Mouse (Mus musculus) urinary bladder, postnatal 25 days (tissue): ENCODE data around the gene Dolk.

Experiments used
- DNase-seq: peaks from one replicate; pipeline ENCODE4 v3.0.0; 2022; ENCODE audit warnings: low spot score

Dolk gene

DNA sequence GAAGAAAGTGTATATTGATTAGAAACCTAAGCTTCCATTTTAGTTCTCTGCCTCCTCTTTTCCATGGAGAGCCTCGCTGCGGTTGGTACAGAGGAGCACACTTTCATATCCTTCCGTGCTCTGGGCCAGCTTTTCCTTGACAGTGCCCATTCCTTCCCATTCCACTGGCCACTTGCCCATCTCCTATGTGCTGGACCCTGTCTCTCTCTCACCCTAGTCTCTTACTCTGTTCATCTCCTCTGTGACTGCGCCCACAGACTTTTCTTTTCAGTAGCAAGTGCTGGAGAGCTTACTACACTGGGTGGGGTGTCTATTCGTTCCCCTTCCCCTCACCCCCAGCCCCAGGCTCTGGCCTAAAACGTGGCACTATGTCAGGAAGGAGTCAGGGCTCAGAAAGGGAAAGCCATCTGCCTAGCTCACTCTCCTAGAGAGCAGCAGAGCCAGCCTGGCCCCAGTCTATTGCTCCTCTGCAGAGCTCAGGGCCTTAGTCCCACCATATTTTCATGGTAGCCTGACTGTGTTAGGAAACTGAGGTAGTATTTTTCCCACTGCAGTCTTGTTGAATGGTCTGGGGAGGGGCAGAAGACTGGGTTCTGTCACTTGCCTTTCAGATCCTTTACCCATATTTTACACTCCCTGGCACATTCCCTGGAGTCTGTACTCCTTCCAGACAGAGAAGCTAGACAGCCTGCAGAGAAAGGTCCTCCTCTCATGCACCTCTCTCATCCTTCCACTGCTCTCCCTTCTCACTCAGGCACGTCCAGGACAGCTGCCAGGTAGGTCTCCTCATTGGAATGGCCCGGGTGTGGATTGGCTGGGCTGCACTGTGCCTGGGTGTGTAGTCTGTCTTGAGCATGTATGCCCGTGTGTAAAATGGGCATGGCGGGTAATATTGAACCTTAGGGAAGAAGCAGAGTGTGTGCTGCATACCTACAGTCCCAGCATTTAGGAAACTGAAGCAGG is 35.7 kb downstream of the Dolk start:
- DNase-seq, result no peak

DNA sequence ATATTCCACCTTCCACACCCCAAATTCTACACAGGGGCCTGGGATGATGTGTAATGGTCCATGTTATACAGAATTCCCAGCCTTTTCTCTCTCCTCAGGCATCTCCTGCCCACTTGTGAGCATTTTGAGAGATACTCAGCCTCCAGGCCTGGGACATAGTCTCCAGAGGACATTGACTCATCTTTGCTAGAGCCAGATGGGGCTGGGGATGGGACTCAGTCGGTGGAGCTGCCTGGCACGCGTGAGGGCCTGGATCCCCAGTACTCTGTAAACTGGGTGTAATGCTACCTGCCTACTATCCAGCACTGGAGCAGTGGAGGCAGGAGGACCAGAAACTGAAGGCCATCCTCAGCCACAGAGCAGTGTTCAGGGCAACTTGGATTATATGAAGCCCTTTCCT is 37.0 kb downstream of the Dolk start:
- no peak for DNase-seq

DNA sequence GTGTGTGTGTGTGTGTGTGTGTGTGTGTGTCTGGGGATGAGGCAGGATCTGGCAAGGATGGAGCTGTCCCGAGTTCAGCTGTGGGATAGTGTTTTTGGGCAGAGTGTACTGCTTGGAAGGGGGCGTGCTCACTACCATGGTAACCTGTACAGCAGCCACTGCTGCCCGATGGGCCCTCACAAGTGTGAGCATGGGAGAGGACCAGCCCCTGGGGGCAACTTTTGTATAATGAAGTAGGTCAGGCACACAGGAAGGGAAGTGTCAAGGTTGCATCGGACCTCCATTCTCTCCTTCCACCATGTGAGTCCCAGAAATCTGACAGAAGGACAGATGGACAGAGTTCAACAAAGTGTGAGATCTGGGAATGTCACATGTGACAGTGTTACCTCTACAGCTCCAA is 38.5 kb downstream of the Dolk start:
- no peak for DNase-seq

DNA sequence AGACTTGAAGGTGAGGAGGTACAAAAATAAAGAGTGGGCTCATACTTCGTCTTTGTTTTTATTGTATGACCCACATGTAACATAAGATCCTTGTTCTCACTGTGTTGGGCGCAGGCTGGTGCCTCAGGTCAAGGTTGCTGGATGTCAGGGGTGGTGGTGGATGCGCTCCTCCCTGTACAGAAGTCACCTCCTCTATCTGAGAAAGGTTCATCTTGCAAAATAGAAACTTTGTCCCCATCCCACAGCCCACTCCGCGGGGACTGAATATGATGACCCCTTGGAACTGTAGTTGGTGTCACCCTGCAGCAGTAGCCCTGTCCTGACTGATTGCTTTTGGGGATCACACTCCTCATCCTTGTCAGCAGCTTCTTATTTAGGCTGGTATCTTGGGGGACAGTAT is 39.1 kb downstream of the Dolk start:
- no peak for DNase-seq

DNA sequence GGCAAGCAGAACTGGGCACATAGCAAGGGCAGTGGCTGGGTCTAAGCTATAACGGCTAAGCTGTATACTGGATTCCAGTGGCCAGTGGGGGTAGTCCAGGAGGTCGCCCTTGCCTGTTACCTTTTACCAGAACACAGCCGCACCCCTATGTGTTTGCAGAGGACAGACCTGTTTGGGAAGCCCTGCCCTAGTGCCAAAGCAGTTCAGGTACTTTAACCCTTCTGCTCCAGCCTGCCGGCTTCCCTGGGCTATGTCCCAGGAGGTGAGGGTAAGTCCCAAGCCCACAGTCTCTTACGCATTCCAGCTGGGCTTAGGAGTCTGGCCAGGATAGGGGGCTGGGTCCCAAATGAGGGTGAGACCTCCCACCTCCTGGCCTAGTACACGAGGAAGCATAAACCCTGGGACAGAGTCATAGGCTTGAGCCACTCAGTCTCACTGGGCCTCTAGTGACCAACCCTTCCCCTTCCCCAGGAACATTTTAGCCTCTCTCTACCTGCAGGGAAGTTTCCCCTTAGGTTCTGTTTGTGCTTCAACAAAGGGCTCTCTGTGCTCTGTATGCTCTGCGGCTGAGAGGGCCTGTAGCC is 41.4 kb downstream of the Dolk start:
- DNase-seq, result no peak

DNA sequence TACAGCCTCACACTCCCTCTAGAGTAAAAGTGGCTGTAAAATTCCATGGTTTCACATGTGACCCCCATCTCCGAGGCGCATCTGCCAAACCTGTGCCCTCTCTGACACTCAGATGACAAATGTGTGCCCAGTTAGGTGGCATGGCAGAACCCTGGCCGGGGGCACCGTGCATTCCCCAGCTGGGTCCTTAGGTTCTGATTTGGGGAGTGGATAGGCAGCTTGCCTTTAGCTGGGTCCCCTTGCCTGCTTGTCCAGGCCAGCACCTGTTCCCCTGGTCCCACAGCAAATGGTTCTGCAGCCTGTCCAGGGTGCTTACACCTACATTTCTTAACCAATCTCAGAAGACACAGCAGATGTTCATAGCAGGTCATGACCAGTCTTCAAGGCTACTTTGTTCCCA is 42.7 kb downstream of the Dolk start:
- no peak for DNase-seq

DNA sequence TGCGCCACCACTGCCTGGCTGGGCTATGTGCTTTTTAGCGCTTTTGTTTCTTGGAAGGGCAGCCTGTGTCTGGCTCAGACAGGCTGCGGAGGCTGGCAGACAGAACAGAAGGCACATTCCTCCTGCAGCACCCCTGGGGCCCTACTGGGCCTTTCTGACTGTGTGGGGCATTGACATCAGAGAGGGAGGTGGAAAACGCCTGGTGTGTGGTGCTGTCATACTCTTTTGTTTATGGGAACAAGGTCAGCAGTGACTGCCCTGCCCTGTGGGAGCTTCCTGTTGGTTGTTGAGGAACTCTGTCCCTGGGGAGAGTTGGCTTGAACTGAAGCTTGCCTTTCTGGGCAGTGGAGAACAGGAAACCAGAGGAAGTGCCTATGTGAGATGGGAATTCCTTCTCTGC is 43.6 kb downstream of the Dolk start:
- no peak for DNase-seq

DNA sequence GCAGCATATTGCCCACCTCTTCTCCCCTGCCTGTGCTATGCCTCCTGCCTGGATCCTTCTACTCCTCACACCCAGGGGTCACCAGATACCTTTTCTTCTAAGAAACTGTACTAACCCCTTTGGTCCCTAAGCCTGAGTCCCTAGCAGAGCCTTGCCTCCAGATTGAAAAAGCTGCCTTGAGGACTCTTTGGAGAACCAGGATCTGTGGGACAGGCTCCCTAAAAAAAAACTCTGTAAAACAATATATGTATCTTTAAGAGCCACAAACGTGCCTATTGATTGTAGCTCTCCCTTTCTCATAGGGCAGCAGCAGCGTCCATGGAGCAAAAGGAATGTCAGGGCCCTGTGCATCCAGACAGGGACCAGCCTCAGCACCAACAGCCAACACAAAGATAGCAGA is 45.9 kb downstream of the Dolk start, which contains the start of gene Gm28035:
TSS of gene Gm28035 (plus strand) at position 301 of the 400 bp plus-strand sequence.
- no peak for DNase-seq

DNA sequence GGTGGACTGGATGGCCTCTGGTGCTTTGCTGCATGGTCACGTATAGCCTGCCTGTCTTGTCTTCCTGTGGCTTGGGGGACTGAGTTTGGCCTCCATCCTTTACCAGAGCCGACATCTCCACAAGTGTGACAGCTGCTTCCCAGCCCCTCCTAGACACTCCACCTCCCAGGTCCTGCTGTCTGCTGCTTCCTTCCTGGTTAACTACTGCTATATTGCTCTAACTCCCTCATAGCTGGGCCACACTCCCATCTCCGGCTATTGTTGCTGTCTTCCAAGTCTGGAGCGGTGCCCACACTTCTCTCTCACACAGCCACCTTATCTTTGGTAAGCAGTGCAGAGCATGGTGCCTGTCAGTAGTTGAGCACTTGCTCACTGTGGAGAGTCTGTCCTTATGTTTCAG is 46.4 kb downstream of the Dolk start:
- DNase-seq, result no peak

DNA sequence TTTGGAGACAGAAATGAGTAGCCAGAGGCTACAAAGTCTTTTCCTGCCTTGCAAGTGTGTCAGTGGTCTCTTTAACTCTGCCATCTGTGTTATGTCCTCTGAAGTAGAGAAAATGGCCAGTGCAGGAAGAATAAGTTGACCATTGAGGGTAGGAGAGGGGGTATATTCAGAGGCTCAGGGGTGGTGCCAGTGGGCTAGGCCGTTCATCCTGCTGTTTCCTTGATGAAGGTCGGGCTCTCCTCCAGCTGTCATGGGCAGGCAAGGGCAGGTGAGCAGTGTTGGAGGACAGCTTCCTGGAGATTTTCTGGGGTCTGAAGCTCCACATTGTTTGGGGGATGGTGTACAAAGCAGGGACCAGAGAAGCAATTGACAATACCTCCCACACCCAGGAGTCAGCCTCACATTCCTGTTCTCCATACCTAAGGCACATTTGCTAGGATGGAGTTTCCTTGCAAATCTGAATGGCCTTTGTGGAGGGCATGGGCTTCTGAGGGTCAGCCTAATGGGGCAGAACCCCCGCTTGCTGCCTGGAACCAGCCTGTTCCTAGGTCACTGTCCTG is 47.1 kb downstream of the Dolk start:
- no peak for DNase-seq

DNA sequence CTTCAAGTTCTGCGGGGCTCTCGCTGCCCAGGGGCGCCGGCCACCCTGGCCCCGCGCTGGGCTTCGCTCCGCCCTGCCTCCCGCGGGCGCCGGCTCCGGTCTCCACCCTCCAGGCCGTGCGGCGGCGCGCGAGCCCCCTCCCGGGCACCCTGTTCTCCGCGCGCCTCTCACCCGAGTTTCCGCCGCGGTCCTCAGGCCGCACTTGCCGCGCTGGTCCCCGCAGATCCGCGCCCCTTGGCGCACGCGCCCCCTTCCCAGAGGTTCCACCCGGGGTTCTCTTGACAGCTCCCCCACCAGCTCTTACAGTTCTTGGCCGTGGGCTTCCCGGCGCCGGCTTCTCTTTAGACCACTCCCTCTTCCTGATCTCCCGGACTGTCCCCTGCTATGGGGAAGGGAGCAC is 48.3 kb downstream of the Dolk start:
- DNase-seq, result peak; percentile 64

DNA sequence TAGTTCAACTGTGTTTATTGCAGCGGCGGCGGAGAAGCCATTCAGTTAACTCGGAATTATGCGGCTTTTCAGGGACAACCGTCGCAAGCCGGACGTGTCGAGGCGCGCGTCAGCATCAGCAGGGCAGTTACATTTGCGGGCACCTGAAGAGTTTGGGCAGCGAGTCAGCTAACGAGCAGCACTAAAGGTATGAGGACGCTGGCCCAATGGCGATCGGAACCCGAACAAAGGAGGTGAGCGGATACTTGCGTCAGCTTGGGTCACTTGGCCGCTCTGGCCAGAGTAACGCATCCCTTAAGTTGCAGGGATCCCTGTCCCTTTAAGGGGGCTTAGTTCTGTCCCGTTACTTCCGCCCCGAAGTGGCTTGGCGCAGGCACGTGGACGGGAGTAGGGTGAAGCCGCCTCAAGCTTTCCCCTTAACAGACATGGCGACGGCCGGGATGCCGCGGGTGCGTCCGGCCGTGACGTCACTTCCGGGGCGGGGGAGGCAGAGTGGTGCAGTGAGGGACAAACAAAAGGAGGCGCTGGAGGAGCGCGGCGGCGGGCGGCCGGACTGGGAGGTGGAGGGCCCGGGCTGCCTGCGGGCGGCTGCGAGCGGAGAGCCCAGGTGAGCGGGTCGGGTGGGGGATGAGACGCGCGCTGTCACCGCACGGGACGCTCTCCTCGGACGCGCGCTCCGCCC is 48.8 kb downstream of the Dolk start, which contains the start of gene Lrrc8a:
TSS of gene Lrrc8a (plus strand) at position 517 of the 682 bp plus-strand sequence.
- peak; percentile 100 for DNase-seq

DNA sequence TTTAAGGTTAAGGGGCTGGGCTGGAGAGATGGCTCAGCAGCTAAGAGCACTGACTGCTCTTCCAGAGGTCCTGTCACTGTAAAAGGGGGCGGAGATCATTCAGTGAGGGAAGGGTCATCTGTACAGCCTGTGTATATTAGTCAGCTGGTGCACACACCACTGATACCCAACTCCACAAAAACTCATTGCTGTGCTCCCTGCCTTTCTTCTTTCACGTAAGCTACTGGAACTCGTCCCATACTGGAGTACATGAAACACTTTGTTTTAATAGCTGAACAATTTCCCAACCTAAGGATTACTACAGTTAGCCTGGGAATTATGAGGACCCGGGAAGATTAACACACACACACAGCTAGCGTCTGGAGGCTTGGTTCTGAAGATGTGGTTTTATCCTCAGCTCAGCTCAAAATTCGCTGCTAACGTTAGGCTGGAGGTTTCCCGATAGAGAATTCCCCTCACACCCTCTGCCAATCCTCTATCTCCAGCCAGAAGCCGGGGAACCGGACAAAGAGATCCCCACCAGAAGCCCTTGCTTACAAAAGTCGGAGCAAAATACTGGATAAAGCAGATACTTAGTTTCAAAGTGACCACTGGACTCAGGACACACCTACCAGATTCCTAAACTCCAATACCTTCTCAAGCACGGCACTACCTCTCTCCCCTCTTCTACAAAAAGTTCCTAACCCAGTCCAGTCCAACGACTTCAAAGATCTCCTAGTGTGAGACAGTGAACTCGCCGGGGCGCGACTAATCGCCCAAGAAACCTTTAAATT is 49.5 kb downstream of the Dolk start:
- no peak for DNase-seq

DNA sequence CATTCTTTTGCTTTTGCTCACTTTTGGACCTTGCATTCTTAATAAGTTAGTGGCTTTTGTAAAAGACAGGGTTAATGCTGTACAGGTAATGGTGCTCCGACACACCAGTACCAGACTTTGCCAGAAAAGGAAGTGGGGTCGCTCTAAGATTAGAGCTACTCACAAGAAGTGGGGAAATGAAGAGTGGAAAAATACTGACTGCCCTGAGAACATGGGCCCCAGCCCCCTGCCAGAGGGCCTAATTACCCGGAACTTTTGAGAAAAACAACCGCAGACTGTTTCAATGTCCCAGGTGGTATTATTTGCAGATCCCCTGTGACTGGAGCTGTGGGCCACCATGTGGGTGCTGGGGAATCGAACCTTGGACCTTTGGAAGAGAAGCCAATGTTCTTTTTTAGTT is 50.5 kb downstream of the Dolk start:
- DNase-seq, result no peak
